Mouse (Mus musculus) bone marrow macrophage, adult 2 months (primary cell): ENCODE measurements around the gene Igf1r.

Experiments used
- CTCF ChIP-seq: IDR thresholded peaks from 2 replicates; pipeline ENCODE4 v1.5.1; 2012; ENCODE audit warnings: low read depth, mild to moderate bottlenecking, low read length, moderate library complexity
- POLR2A ChIP-seq: IDR thresholded peaks from 2 replicates; pipeline ENCODE4 v1.6.1; 2012; ENCODE audit warnings: mild to moderate bottlenecking, low read depth, low read length, borderline replicate concordance

GRCm38 (mm10) chr7:68264028-68264453 is 311.4 kb downstream of the Igf1r start, which contains the start of gene Pgpep1l:
- TF ChIP-seq POLR2A, result no peak
- TF ChIP-seq CTCF, result no peak
